Mouse (Mus musculus): ENCODE results near the gene Arl15.

GRCm38 (mm10) chr13:114083570-114084138 is 289.3 kb downstream of the Arl15 start:
- TF ChIP-seq GATA1 (IDR thresholded peaks at IDR 0.05; ENCODE audit: borderline replicate concordance, low read length) (no peak), FLI1 (IDR thresholded peaks at IDR 0.05; ENCODE audit: low read length) (no peak)
